23 mouse cellular contexts compared by ENCODE assay signal in the genomic region with DNA sequence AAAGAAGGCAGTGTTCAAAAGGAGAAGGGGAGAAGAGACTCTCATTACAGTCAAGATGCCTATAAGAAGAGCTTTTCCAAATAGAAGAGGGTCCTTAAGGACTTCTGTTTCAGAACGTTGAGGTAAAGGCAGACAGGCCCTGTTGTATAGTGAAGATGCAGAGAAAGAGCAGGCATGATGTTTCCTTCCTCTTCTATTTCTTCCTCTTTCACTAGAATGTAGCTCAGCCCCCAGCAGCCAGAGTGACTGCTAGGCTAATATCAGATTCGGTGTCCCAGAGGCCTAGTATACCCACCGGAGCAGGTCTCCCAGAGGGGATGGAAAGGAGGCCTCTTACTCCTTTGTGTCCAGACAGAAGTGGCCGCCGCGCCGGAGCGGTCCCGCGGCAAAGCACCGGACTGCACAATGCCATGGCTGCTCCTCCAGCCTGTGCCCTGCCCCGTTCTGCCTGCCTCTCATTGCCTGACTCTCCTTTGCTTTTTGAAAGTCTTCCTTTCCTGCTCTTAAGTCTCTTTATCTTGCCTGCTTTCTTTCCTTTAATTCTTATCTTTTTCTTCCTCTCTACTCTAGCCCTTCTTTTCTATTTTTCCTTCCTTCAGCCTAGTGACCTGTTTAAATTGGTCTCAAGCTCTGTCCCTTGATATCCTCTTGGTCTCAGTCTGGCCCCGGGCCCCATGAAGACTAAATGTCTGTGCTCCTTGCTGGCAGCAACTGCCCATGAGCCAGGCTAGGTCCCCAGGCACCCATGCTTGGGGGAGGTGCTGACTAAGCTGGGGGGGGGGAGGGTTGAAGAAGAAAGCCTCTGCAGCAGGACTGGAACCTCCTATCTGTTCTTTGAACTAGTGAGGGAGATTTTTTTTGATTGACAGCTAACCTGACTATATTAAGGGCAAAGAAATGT. TPM values are rescaled to one million over a fixed set of nuclear protein-coding genes. Genes with fewer than 3 reads are reported as not detected.
DNase-seq lines count a peak whose midpoint lies in the region; ATAC-seq and TF ChIP-seq lines count a peak whose summit lies in the region.
"Had no signal": no experiment of that assay in that cellular context is flagged by ENCODE, and none has a peak within 500 bp of the region (broad histone marks: within the 10 kb centered on the region; RNA-seq: fewer than 3 reads in every experiment).

No protein-coding gene starts in this region.

- no peak for DNase-seq in kidney, adult 8-10 months
- no peak for DNase-seq in limb, embryonic 14.5 days (ENCODE audit: low spot score)
- DNase-seq in ovary, adult 18-20 months (ENCODE audit: low spot score): no peak
- no peak for DNase-seq in cerebellum, adult 9-10 months
- no peak for DNase-seq in MN1 (ENCODE audit: low spot score)
- DNase-seq: adrenal gland, postnatal 10 days; cerebellum, adult 2 months; gastrocnemius, postnatal 10 days; layer of hippocampus, postnatal 36 days; retina, postnatal 1 day had no signal

- no peak for ATAC-seq in kidney, embryonic 15.5 days (replicated peaks; ENCODE audit: low FRiP score)
- ATAC-seq in limb, embryonic 14.5 days (ENCODE audit: low FRiP score, low read depth): no peak
- ATAC-seq in neural tube, embryonic 15.5 days (ENCODE audit: low FRiP score): no peak
- ATAC-seq: CD4-positive, CD25-positive, alpha-beta regulatory T cell, adult 4 months; forebrain, embryonic 16.5 days; hindbrain, embryonic 16.5 days; midbrain, embryonic 16.5 days had no signal

- 5% methylated on average over 13 of the region's 13 CpGs for WGBS in kidney, embryonic 15.5 days
- whole genome bisulfite sequencing in limb, embryonic 14.5 days: 5% methylated on average over 13 of the region's 13 CpGs
- WGBS in neural tube, embryonic 15.5 days: 4% methylated on average over 13 of the region's 13 CpGs

- H3K4me2 ChIP-seq in kidney, embryonic 15.5 days: peak overlapping the region; percentile 77
- peak overlapping the region; percentile 25; the same call in 1 of the 2 replicates for H3K4me2 ChIP-seq in limb, embryonic 14.5 days (replicated peaks; ENCODE audit: low read depth, low read length, severe bottlenecking)
- H3K4me2 ChIP-seq in neural tube, embryonic 15.5 days: peak overlapping the region; percentile 70
- H3K4me2 ChIP-seq: embryonic facial prominence, embryonic 12.5 days; heart, embryonic 11.5 days had no signal

- peak overlapping the region; percentile 75 for H3K9ac ChIP-seq in kidney, embryonic 15.5 days
- H3K9ac ChIP-seq in limb, embryonic 14.5 days (ENCODE audit: low read depth, low read length, severe bottlenecking): 0 out of 2 replicates have a peak overlapping the region, but pooled peaks have one; percentile 13
- peak overlapping the region; percentile 93 for H3K9ac ChIP-seq in neural tube, embryonic 15.5 days (replicated peaks)
- H3K9ac ChIP-seq: embryonic facial prominence, embryonic 12.5 days; liver, embryonic 14.5 days had no signal

- H3K4me1 ChIP-seq in kidney, embryonic 15.5 days: peaks cover 70% of the 10 kb centered on the region
- no peaks in the 10 kb centered on the region for H3K4me1 ChIP-seq in embryonic fibroblast, embryonic 13.5 days (ENCODE audit: control insufficient read depth, insufficient read depth, low read length)
- H3K4me1 ChIP-seq in limb, embryonic 14.5 days (ENCODE audit: control insufficient read depth, insufficient read depth, low read length): peaks cover 9% of the 10 kb centered on the region
- H3K4me1 ChIP-seq in neural tube, embryonic 15.5 days: peaks cover 37% of the 10 kb centered on the region

- H3K4me3 ChIP-seq in kidney, embryonic 15.5 days (replicated peaks): peak overlapping the region; percentile 65
- H3K4me3 ChIP-seq in embryonic fibroblast, embryonic 13.5 days (ENCODE audit: insufficient read depth, low read length): peak overlapping the region; percentile 4; the same call in 1 of the 2 replicates
- H3K4me3 ChIP-seq in limb, embryonic 14.5 days (replicated peaks; ENCODE audit: low read length): no peak overlapping the region
- peak overlapping the region; percentile 64 for H3K4me3 ChIP-seq in neural tube, embryonic 15.5 days (replicated peaks)
- H3K4me3 ChIP-seq: embryonic facial prominence, embryonic 12.5 days had no signal

- no peaks in the 10 kb centered on the region for H3K36me3 ChIP-seq in kidney, embryonic 15.5 days
- H3K36me3 ChIP-seq in limb, embryonic 14.5 days (ENCODE audit: control insufficient read depth, insufficient read depth, low read length): no peaks in the 10 kb centered on the region
- H3K36me3 ChIP-seq in neural tube, embryonic 15.5 days: no peaks in the 10 kb centered on the region
- H3K36me3 ChIP-seq: embryonic facial prominence, embryonic 12.5 days had no signal

- TF ChIP-seq CTCF in embryonic fibroblast, embryonic 13.5 days (IDR thresholded peaks at IDR 0.05; ENCODE audit: borderline replicate concordance, insufficient read depth, low read length): no peak

- no peaks in the 10 kb centered on the region for H3K9me3 ChIP-seq in kidney, embryonic 15.5 days (replicated peaks)
- H3K9me3 ChIP-seq in limb, embryonic 14.5 days (ENCODE audit: control insufficient read depth, low read length): no peaks in the 10 kb centered on the region
- H3K9me3 ChIP-seq in neural tube, embryonic 15.5 days (replicated peaks): no peaks in the 10 kb centered on the region
- H3K9me3 ChIP-seq: embryonic facial prominence, embryonic 12.5 days had no signal

- no peak for TF ChIP-seq POLR2A in embryonic fibroblast, embryonic 13.5 days (IDR thresholded peaks at IDR 0.05; ENCODE audit: low read depth, low read length)
- TF ChIP-seq POLR2A in limb, embryonic 14.5 days (IDR thresholded peaks at IDR 0.05; ENCODE audit: borderline replicate concordance, extremely low read depth, insufficient read depth, insufficient read length): no peak

- H3K27me3 ChIP-seq in kidney, embryonic 15.5 days: peaks cover 73% of the 10 kb centered on the region
- H3K27me3 ChIP-seq in limb, embryonic 14.5 days (ENCODE audit: control insufficient read depth, insufficient read depth, low read length): peaks cover 94% of the 10 kb centered on the region
- peaks cover 14% of the 10 kb centered on the region; the same call in 1 of the 2 replicates for H3K27me3 ChIP-seq in neural tube, embryonic 15.5 days (replicated peaks)

- H3K27ac ChIP-seq in kidney, embryonic 15.5 days: peak overlapping the region; percentile 96
- peak overlapping the region; percentile 23 for H3K27ac ChIP-seq in embryonic fibroblast, embryonic 13.5 days (ENCODE audit: insufficient read depth, low read length)
- no peak overlapping the region for H3K27ac ChIP-seq in limb, embryonic 14.5 days (replicated peaks; ENCODE audit: low read depth, low read length)
- peak overlapping the region; percentile 95 for H3K27ac ChIP-seq in neural tube, embryonic 15.5 days (replicated peaks)
- H3K27ac ChIP-seq: embryonic facial prominence, embryonic 12.5 days; liver, embryonic 14.5 days had no signal

RNA-seq across cellular contexts. Expression of gene Hoxc9, which starts 2.6 kb away (rescaled TPM):
- polyA plus RNA-seq in kidney, embryonic 15.5 days (2015; fragmentation: Nextera tagmentation; extraction: Ambion mirVana): 10.0 and 10.7 TPM in 2 replicates
- 4.9 and 6.2 TPM in 2 replicates for polyA plus RNA-seq in embryonic fibroblast, embryonic 13.5 days (2011; ENCODE audit: insufficient read length, low read depth, missing spikeins)
- 2.1 TPM in 2 replicates for polyA plus RNA-seq in limb, embryonic 14.5 days (2012; rRNA removed)
- 1.1 and 1.3 TPM in 2 replicates for polyA plus RNA-seq in limb, embryonic 14.5 days (2014; fragmentation: Nextera tagmentation; extraction: Ambion mirVana)
- polyA plus RNA-seq in neural tube, embryonic 15.5 days (2015; fragmentation: Nextera tagmentation; extraction: Ambion mirVana): 19.7 and 30.9 TPM in 2 replicates
- polyA plus RNA-seq: CD4-positive, CD25-positive, alpha-beta regulatory T cell, adult 4 months; cerebellum, adult 2 months; cortical plate, adult 2 months; embryonic facial prominence, embryonic 12.5 days; forebrain, embryonic 16.5 days; heart, embryonic 11.5 days; lung, embryonic 16.5 days; midbrain, embryonic 16.5 days had no signal

RNA-seq across cellular contexts. Expression of gene Hoxc8, which starts 11.5 kb away (rescaled TPM):
- polyA plus RNA-seq in kidney, embryonic 15.5 days (2015; fragmentation: Nextera tagmentation; extraction: Ambion mirVana): 8.7 and 11.1 TPM in 2 replicates
- 28.5 and 45.5 TPM in 2 replicates for polyA plus RNA-seq in embryonic fibroblast, embryonic 13.5 days (2011; ENCODE audit: insufficient read length, low read depth, missing spikeins)
- polyA plus RNA-seq in limb, embryonic 14.5 days (2012; rRNA removed): 3.5 and 3.9 TPM in 2 replicates
- polyA plus RNA-seq in limb, embryonic 14.5 days (2014; fragmentation: Nextera tagmentation; extraction: Ambion mirVana): 1.9 TPM in 2 replicates
- 56.5 and 108 TPM in 2 replicates for polyA plus RNA-seq in neural tube, embryonic 15.5 days (2015; fragmentation: Nextera tagmentation; extraction: Ambion mirVana)
- polyA plus RNA-seq: cerebellum, adult 2 months; cortical plate, adult 2 months; embryonic facial prominence, embryonic 12.5 days; forebrain, embryonic 16.5 days; midbrain, embryonic 16.5 days had no signal

RNA-seq across cellular contexts. Expression of gene Hoxc5, which starts 11.6 kb away (rescaled TPM):
- 3.6 and 4.8 TPM in 2 replicates for polyA plus RNA-seq in kidney, embryonic 15.5 days (2015; fragmentation: Nextera tagmentation; extraction: Ambion mirVana)
- polyA plus RNA-seq in embryonic fibroblast, embryonic 13.5 days (2011; ENCODE audit: insufficient read length, low read depth, missing spikeins): 7.6 and 11.0 TPM in 2 replicates
- 7.6 and 9.0 TPM in 2 replicates for polyA plus RNA-seq in limb, embryonic 14.5 days (2012; rRNA removed)
- 2.6 and 3.5 TPM in 2 replicates for polyA plus RNA-seq in limb, embryonic 14.5 days (2014; fragmentation: Nextera tagmentation; extraction: Ambion mirVana)
- 14.6 and 20.7 TPM in 2 replicates for polyA plus RNA-seq in neural tube, embryonic 15.5 days (2015; fragmentation: Nextera tagmentation; extraction: Ambion mirVana)
- polyA plus RNA-seq: CD4-positive, CD25-positive, alpha-beta regulatory T cell, adult 4 months; cortical plate, adult 2 months; forebrain, embryonic 16.5 days; midbrain, embryonic 16.5 days had no signal

RNA-seq across cellular contexts. Expression of gene Hoxc10, which starts 12.3 kb away (rescaled TPM):
- 52.4 and 53.5 TPM in 2 replicates for polyA plus RNA-seq in kidney, embryonic 15.5 days (2015; fragmentation: Nextera tagmentation; extraction: Ambion mirVana)
- polyA plus RNA-seq in embryonic fibroblast, embryonic 13.5 days (2011; ENCODE audit: insufficient read length, low read depth, missing spikeins): 7.3 and 16.6 TPM in 2 replicates
- 9.7 and 14.3 TPM in 2 replicates for polyA plus RNA-seq in limb, embryonic 14.5 days (2012; rRNA removed)
- 5.8 and 6.0 TPM in 2 replicates for polyA plus RNA-seq in limb, embryonic 14.5 days (2014; fragmentation: Nextera tagmentation; extraction: Ambion mirVana)
- polyA plus RNA-seq in neural tube, embryonic 15.5 days (2015; fragmentation: Nextera tagmentation; extraction: Ambion mirVana): 51.3 and 71.0 TPM in 2 replicates
- polyA plus RNA-seq: CD4-positive, CD25-positive, alpha-beta regulatory T cell, adult 4 months; cerebellum, adult 2 months; cortical plate, adult 2 months; embryonic facial prominence, embryonic 12.5 days; forebrain, embryonic 16.5 days; hindbrain, embryonic 16.5 days; liver, embryonic 14.5 days; lung, embryonic 16.5 days; midbrain, embryonic 16.5 days; small intestine, adult 2 months had no signal

RNA-seq across cellular contexts. Expression of gene Hoxc6, which starts 19.2 kb away (rescaled TPM):
- polyA plus RNA-seq in kidney, embryonic 15.5 days (2015; fragmentation: Nextera tagmentation; extraction: Ambion mirVana): 10.9 and 11.0 TPM in 2 replicates
- polyA plus RNA-seq in embryonic fibroblast, embryonic 13.5 days (2011; ENCODE audit: insufficient read length, low read depth, missing spikeins): 42.6 and 61.8 TPM in 2 replicates
- polyA plus RNA-seq in limb, embryonic 14.5 days (2012; rRNA removed): 8.0 and 10.4 TPM in 2 replicates
- 2.4 and 2.5 TPM in 2 replicates for polyA plus RNA-seq in limb, embryonic 14.5 days (2014; fragmentation: Nextera tagmentation; extraction: Ambion mirVana)
- polyA plus RNA-seq in neural tube, embryonic 15.5 days (2015; fragmentation: Nextera tagmentation; extraction: Ambion mirVana): 23.4 and 35.1 TPM in 2 replicates
- polyA plus RNA-seq: CD4-positive, CD25-positive, alpha-beta regulatory T cell, adult 4 months; cortical plate, adult 2 months; embryonic facial prominence, embryonic 12.5 days; forebrain, embryonic 16.5 days; midbrain, embryonic 16.5 days had no signal

Comparison
In these comparisons a context has a peak if more than half of its experiments do, and no peak if none do; other contexts are left out.
1. H3K4me2 ChIP-seq: peak in every context shown above with its lines; median percentile 77 in kidney, embryonic 15.5 days; 70 in neural tube, embryonic 15.5 days; 25 in limb, embryonic 14.5 days.
2. H3K9ac ChIP-seq: peak in every context shown above with its lines; median percentile 93 in neural tube, embryonic 15.5 days; 75 in kidney, embryonic 15.5 days; 13 in limb, embryonic 14.5 days.